8 mouse cellular contexts compared by ENCODE assay signal in the genomic region with DNA sequence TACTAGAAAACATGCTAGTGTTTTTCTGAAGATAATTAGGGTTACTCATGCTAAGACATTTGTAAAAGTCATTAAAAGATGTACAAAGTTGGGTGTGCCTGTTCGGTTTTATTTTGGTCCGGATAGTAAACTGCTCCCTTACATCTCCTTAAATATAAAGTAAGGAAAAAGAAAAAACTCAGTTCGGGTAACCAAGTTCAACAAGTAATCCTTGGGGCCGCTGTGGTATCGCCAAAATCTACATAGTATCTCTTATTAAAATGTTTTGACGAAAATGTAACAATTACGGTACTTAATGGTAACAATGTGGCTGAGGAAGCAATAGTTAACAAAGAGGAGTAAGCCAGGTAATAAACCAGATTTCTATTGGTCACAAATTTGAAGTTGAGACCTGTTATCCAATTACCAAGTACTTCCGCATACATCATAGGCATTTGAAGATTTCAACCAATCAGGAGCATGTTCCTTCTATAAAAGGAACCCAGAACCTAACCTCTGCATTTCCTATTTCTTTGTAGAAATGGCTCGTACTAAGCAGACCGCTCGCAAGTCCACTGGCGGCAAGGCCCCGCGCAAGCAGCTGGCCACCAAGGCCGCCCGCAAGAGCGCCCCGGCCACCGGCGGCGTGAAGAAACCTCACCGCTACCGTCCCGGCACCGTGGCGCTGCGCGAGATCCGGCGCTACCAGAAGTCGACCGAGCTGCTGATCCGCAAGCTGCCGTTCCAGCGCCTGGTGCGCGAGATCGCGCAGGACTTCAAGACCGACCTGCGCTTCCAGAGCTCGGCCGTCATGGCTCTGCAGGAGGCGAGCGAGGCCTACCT. TPM values are rescaled to one million over a fixed set of nuclear protein-coding genes. Genes with fewer than 3 reads are reported as not detected.
DNase-seq lines count a peak whose midpoint lies in the region; ATAC-seq and TF ChIP-seq lines count a peak whose summit lies in the region.

TSS of gene Hist1h3f (plus strand) at position 88 of the 822 bp plus-strand sequence.

- under 1% methylated on average over 34 of the region's 45 CpGs for WGBS in hindbrain, embryonic 10.5 days
- WGBS in lung, embryonic 16.5 days: under 1% methylated on average over 22 of the region's 45 CpGs

- H3K4me1 ChIP-seq in hindbrain, embryonic 10.5 days (replicated peaks): peaks cover 15% of the 10 kb centered on the region
- no peaks in the 10 kb centered on the region for H3K4me1 ChIP-seq in lung, embryonic 16.5 days (replicated peaks; ENCODE audit: control insufficient read depth, insufficient read depth, low read length)

- H3K4me2 ChIP-seq in lung, embryonic 16.5 days (ENCODE audit: low read depth, low read length): peak within 1 kb of the TSS; percentile 77

- H3K27ac ChIP-seq in hindbrain, embryonic 10.5 days: peak within 1 kb of the TSS; percentile 95
- H3K27ac ChIP-seq in lung, embryonic 16.5 days (ENCODE audit: low read length): peak within 1 kb of the TSS; percentile 97

- H3K4me3 ChIP-seq in hindbrain, embryonic 10.5 days: peak within 1 kb of the TSS; percentile 57
- H3K4me3 ChIP-seq in lung, embryonic 16.5 days (ENCODE audit: low read length): peak within 1 kb of the TSS; percentile 54

- no peaks in the 10 kb centered on the region for H3K9me3 ChIP-seq in hindbrain, embryonic 10.5 days
- no peaks in the 10 kb centered on the region for H3K9me3 ChIP-seq in lung, embryonic 16.5 days (ENCODE audit: control insufficient read depth, low read length)

- H3K9ac ChIP-seq in lung, embryonic 16.5 days (ENCODE audit: low read length): peak within 1 kb of the TSS; percentile 70

- TF ChIP-seq CTCF in Patski (IDR thresholded peaks at IDR 0.05): no peak

- CTCF ChIA-PET in Patski (lab: Charles Lee): interaction anchor here (1.3 kb wide), 1 partner anchor 10 kb away, joined by 4 read pairs; the partner anchor contains the start of gene Hist1h2af

- POLR2A ChIA-PET in Patski (lab: Charles Lee): no interaction called here

- ATAC-seq in Patski: peak; percentile 68
- ATAC-seq in frontal cortex, adult (ENCODE audit: low TSS enrichment): peak; percentile 95
- peak; percentile 93 for ATAC-seq in lung, embryonic 16.5 days (ENCODE audit: low read depth)

- H3K27me3 ChIP-seq in Patski: no peaks in the 10 kb centered on the region
- H3K27me3 ChIP-seq in hindbrain, embryonic 10.5 days (ENCODE audit: insufficient read depth, poor library complexity, severe bottlenecking): no peaks in the 10 kb centered on the region
- no peaks in the 10 kb centered on the region for H3K27me3 ChIP-seq in lung, embryonic 16.5 days (ENCODE audit: control insufficient read depth, insufficient read depth, low read depth, low read length)

- no peaks in the 10 kb centered on the region for H3K36me3 ChIP-seq in hindbrain, embryonic 10.5 days
- H3K36me3 ChIP-seq in lung, embryonic 16.5 days (ENCODE audit: control insufficient read depth, insufficient read depth, low read length): no peaks in the 10 kb centered on the region

- in situ Hi-C loops in Patski (cut with MboI; ENCODE audit: low pct_unique_long_range_greater_than_20kb): no loop called here

- peak; percentile 89 for DNase-seq in Patski (ENCODE audit: low read depth, low spot score)
- peak; percentile 81 for DNase-seq in cerebellum, adult 8-10 months
- DNase-seq in hindbrain, embryonic 10.5 days (ENCODE audit: low spot score): peak; percentile 58
- peak; percentile 85 for DNase-seq in layer of hippocampus, adult 9-11 months
- peak; percentile 98 for DNase-seq in retina, postnatal 1 day
- DNase-seq in urinary bladder, adult 2 months (ENCODE audit: low spot score): peak; percentile 65

RNA-seq across cellular contexts. Expression of gene Hist1h3f, which starts in this region (rescaled TPM):
- 0.49 TPM for polyA plus RNA-seq in Patski (2021)
- polyA plus RNA-seq in hindbrain, embryonic 10.5 days (2016; fragmentation: Nextera tagmentation; extraction: Ambion mirVana): 0.92 and 1.1 TPM in 2 replicates
- 0.49 and 0.93 TPM in 2 replicates for polyA plus RNA-seq in lung, embryonic 16.5 days (2015; fragmentation: Nextera tagmentation; extraction: Ambion mirVana)
- 0.44 and 0.78 TPM in 2 replicates for polyA plus RNA-seq in urinary bladder, adult 2 months (2012; rRNA removed)

Comparison
In these comparisons a context has a peak if more than half of its experiments do, and no peak if none do; other contexts are left out.
1. Peak in every context shown above with its lines: DNase-seq, ATAC-seq, H3K4me3 ChIP-seq and H3K27ac ChIP-seq.
2. Peak in DNase-seq and ATAC-seq in Patski; RNA of the gene not detected or under 1 TPM.
3. Peak in ATAC-seq, H3K4me3 ChIP-seq, H3K27ac ChIP-seq, H3K9ac ChIP-seq and H3K4me2 ChIP-seq in lung, embryonic 16.5 days; RNA of the gene not detected or under 1 TPM.
4. Peak in DNase-seq in urinary bladder, adult 2 months; RNA of the gene not detected or under 1 TPM.